Mouse (Mus musculus) spleen, postnatal 36 days (tissue): ENCODE results near the gene Pdzrn4.

Source experiments
- DNase-seq, 2 experiments: peaks; one replicate each; pipeline ENCODE4 v3.0.0; 2022; ENCODE audit warnings: low spot score in 2 of 2, mixed read lengths in 1 of 2

The Pdzrn4 gene

GRCm38 (mm10) chr15:92584357-92585138 is 187.9 kb downstream of the Pdzrn4 start:
- no peak for DNase-seq

GRCm38 (mm10) chr15:92587431-92587830 is 190.8 kb downstream of the Pdzrn4 start:
- no peak for DNase-seq

- no peak for DNase-seq
Observed at GRCm38 (mm10) chr15:92594721-92595120, 198.0 kb downstream of the Pdzrn4 start.

- DNase-seq, result no peak
Observed at GRCm38 (mm10) chr15:92597011-92597780, 200.5 kb downstream of the Pdzrn4 start.

- no peak for DNase-seq
Observed at GRCm38 (mm10) chr15:92598380-92599295, 202.0 kb downstream of the Pdzrn4 start.

GRCm38 (mm10) chr15:92599381-92599780 is 202.7 kb downstream of the Pdzrn4 start:
- DNase-seq, result no peak

- DNase-seq, result no peak
Observed at GRCm38 (mm10) chr15:92610866-92611265, 214.2 kb downstream of the Pdzrn4 start.

GRCm38 (mm10) chr15:92612386-92612785 is 215.7 kb downstream of the Pdzrn4 start:
- no peak for DNase-seq

GRCm38 (mm10) chr15:92613228-92613627 is 216.5 kb downstream of the Pdzrn4 start:
- no peak for DNase-seq

- DNase-seq, result no peak
Observed at GRCm38 (mm10) chr15:92621731-92622234, 225.1 kb downstream of the Pdzrn4 start.

- DNase-seq, result no peak
Observed at GRCm38 (mm10) chr15:92622323-92622722, 225.6 kb downstream of the Pdzrn4 start.

GRCm38 (mm10) chr15:92629172-92629571 is 232.5 kb downstream of the Pdzrn4 start:
- DNase-seq, result no peak

- DNase-seq, result no peak
Observed at GRCm38 (mm10) chr15:92634044-92634610, 237.4 kb downstream of the Pdzrn4 start.

- no peak for DNase-seq
Observed at GRCm38 (mm10) chr15:92640212-92641082, 243.8 kb downstream of the Pdzrn4 start.

- no peak for DNase-seq
Observed at GRCm38 (mm10) chr15:92671279-92672051, 274.8 kb downstream of the Pdzrn4 start.

- no peak for DNase-seq
Observed at GRCm38 (mm10) chr15:92676096-92676495, 279.4 kb downstream of the Pdzrn4 start.

- DNase-seq, result no peak
Observed at GRCm38 (mm10) chr15:92678377-92678776, 281.7 kb downstream of the Pdzrn4 start.

GRCm38 (mm10) chr15:92679541-92679940 is 282.9 kb downstream of the Pdzrn4 start:
- DNase-seq, result no peak

- no peak for DNase-seq
Observed at GRCm38 (mm10) chr15:92696276-92696956, 299.7 kb downstream of the Pdzrn4 start.
